Mouse (Mus musculus): ENCODE measurements around the gene Kdm4d.
"Not testable (repeated sequence)": the region's sequence is repeated elsewhere in the genome, so short reads cannot be mapped to it uniquely, and the experiment has no call there.

The Kdm4d gene

DNA sequence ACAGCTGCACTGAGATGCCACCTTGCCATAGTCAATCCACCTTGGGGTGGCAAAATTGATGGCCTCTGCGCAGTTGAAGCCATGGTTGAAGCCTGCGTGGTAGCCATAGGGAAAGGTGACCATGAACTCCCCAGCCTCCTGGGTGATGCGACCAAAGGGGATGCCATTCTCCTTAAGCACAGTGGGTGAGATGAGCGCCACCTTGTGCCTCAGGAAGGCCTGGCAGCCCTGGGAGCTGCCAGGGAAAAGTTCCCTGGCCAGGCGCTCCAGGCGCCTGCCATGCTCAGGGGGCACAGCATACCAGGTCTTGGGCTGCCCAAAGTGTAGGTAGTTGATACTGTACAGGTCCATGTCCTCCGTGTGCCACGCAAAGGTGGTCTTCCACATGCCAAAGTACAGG lies 49.2 kb downstream of the Kdm4d start:
- DNase-seq (ENCODE audit: extremely low spot score), result not testable (repeated sequence)

DNA sequence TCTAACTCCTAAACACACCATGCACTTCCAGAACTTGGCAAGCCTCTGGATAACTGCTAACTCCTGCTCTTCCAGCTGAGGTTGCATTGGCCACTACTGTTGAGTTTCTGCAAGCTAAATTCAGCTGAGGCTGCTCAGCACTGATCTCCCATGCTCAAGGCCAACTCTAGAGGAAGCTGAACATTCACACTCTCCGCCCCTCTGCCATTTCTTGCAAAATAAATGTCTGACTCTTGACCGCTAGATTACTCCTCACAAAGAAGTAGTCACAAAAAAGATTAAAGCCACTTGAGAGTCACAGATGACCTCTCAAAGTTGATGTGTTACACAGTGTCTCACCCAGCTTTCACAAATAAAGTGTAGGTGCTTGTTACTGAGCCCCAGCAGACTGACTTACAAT lies 53.2 kb downstream of the Kdm4d start:
- DNase-seq (ENCODE audit: extremely low spot score), result not testable (repeated sequence)

DNA sequence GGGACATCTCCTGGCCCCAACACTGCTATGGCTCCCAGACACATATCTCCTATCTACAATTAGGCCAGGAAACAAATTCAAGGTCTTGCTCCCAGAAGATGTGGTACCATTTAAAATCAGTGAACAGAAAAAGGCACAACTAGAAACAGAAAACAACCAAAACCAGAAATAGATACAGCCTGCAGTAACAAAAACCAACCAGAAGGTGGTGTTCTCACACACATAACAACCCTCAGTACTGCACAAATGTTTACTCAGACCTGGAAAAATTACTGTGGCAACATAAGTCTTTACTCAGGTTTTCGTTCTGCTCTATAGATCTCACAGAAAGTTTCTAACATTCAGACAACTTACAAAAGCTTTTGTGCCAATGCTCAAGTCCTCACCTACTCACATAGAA lies 59.9 kb downstream of the Kdm4d start:
- no peak for DNase-seq (ENCODE audit: extremely low spot score)

DNA sequence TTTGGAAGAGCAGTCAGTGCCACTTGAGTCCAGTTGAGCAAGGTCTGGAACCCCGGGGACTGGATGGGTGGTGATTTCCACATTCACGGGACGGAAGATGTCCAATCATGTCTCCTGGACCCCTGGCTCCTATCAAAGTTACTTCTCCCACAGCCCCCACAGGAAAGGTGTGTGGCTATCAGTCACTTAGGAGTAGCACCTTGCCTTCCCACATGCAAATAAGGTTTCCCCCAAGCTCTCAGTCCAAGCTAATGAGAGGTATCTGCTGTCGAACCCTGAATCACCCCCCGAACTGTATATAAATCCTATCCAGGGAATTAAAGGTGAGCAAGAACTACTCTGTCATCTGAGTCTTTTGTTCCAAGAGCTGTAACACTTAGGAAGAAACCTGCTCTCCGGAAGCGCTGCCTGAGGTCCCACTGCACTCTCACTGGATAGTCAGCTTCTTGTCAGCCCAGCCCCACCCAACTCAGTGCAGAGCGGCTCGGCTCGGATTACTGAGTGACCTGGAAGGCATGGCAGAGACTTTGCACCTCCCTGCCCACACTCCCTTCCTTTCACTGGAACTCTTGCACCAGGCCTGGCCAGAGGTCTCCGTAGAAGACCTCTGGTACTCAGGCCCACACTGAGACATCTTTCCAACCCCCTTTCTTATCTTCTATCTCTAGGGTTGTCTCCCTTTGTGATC lies 66.9 kb downstream of the Kdm4d start:
- peak; percentile 9 for DNase-seq (ENCODE audit: extremely low spot score)
